Comparison of ENCODE assay signal across 22 mouse cellular contexts in genomic region chr9:111381056-111382025, GRCm38 (mm10). TPM values are rescaled to one million over a fixed set of nuclear protein-coding genes. Genes with fewer than 3 reads are reported as not detected.
DNase-seq lines count a peak whose midpoint lies in the region.
"Had no signal": no experiment of that assay in that cellular context is flagged by ENCODE, and none has a peak within 500 bp of the region (broad histone marks: within the 10 kb centered on the region; RNA-seq: fewer than 3 reads in every experiment).

No protein-coding gene starts in this region.

- peak; percentile 46 for DNase-seq in layer of hippocampus, adult 11-12 months (ENCODE audit: low spot score)
- DNase-seq in layer of hippocampus, postnatal 25 days (ENCODE audit: extremely low spot score in 1 of 2, low spot score in 1 of 2), result no peak
- DNase-seq in right cerebral cortex, postnatal 10 days (ENCODE audit: low spot score in 2 of 2), result peak; percentile 23 to 32
- DNase-seq in right cerebral cortex, postnatal 4 days, result no peak
- peak; percentile 64 for DNase-seq in layer of hippocampus, adult 9-11 months
- no peak for DNase-seq in lung, postnatal 25 days (ENCODE audit: low spot score)
- no peak for DNase-seq in adrenal gland, postnatal 4 days (ENCODE audit: low spot score in 2 of 2)
- DNase-seq: adrenal gland, postnatal 25 days; B cell, adult 2 months; cerebellum, adult 8-10 months; gastrocnemius, postnatal 10 days; kidney, adult 8-10 months; liver, embryonic 13.5 days; lung, adult 2 months; lung, postnatal 10 days; midbrain, embryonic 14.5 days; right cerebral cortex, postnatal 25 days; thymus, adult 2 months; thymus, postnatal 36 days had no signal

RNA-seq across cellular contexts. Expression of gene Dclk3, which starts 57.5 kb away (rescaled TPM):
- total RNA-seq in layer of hippocampus, postnatal 25 days (2021), result 10 to 100 TPM; 12.2 to 13.2 TPM
- 1 to 10 TPM; 1.5 to 3.4 TPM for total RNA-seq in adrenal gland, postnatal 4 days (2021)
- total RNA-seq: common myeloid progenitor, adult 5-6 weeks; monocyte, adult 5-6 weeks; neutrophil, adult 5-6 weeks had no signal

Comparison
In these comparisons a context has a peak if more than half of its experiments do, and no peak if none do; other contexts are left out.
1. DNase-seq: peak in layer of hippocampus, adult 11-12 months (single experiment), right cerebral cortex, postnatal 10 days (2 of 2) and layer of hippocampus, adult 9-11 months (single experiment); none in layer of hippocampus, postnatal 25 days (0 of 2), right cerebral cortex, postnatal 4 days (single experiment), lung, postnatal 25 days (single experiment) and adrenal gland, postnatal 4 days (0 of 2).